Mouse (Mus musculus): ENCODE results near the gene Srgap1.
A peak's percentile ranks its signal among the peaks of the same experiment; 100 is the strongest.

Srgap1 gene

GRCm38 (mm10) chr10:121962053-121962452 is 85.1 kb downstream of the Srgap1 start:
- DNase-seq (ENCODE audit: low read depth, low spot score): no peak

- DNase-seq (ENCODE audit: low read depth, low spot score): no peak
Measured at GRCm38 (mm10) chr10:121961121-121961893, 85.8 kb downstream of the Srgap1 start.

GRCm38 (mm10) chr10:121958741-121959140 is 88.4 kb downstream of the Srgap1 start:
- DNase-seq (ENCODE audit: low read depth, low spot score): no peak

- no peak for DNase-seq (ENCODE audit: low read depth, low spot score)
Measured at GRCm38 (mm10) chr10:121956505-121956904, 90.6 kb downstream of the Srgap1 start.

- DNase-seq (ENCODE audit: low read depth, low spot score): no peak
Measured at GRCm38 (mm10) chr10:121955730-121956129, 91.4 kb downstream of the Srgap1 start.

- no peak for DNase-seq (ENCODE audit: low read depth, low spot score)
Measured at GRCm38 (mm10) chr10:121954877-121955276, 92.2 kb downstream of the Srgap1 start.

GRCm38 (mm10) chr10:121953041-121953440 is 94.1 kb downstream of the Srgap1 start:
- DNase-seq (ENCODE audit: low read depth, low spot score): no peak

GRCm38 (mm10) chr10:121946173-121946572 is 100.9 kb downstream of the Srgap1 start:
- DNase-seq (ENCODE audit: low read depth, low spot score): no peak

- DNase-seq (ENCODE audit: low read depth, low spot score): no peak
Measured at GRCm38 (mm10) chr10:121931909-121932308, 115.2 kb downstream of the Srgap1 start.

GRCm38 (mm10) chr10:121926094-121926493 is 121.0 kb downstream of the Srgap1 start:
- no peak for DNase-seq (ENCODE audit: low read depth, low spot score)

GRCm38 (mm10) chr10:121919016-121919415 is 128.1 kb downstream of the Srgap1 start:
- DNase-seq (ENCODE audit: low read depth, low spot score): no peak

GRCm38 (mm10) chr10:121918579-121918978 is 128.5 kb downstream of the Srgap1 start:
- no peak for DNase-seq (ENCODE audit: low read depth, low spot score)

GRCm38 (mm10) chr10:121915530-121915929 is 131.6 kb downstream of the Srgap1 start:
- DNase-seq (ENCODE audit: low read depth, low spot score): no peak

GRCm38 (mm10) chr10:121904137-121904536 is 143.0 kb downstream of the Srgap1 start:
- DNase-seq (ENCODE audit: low read depth, low spot score): peak; percentile 60

- DNase-seq (ENCODE audit: low read depth, low spot score): peak; percentile 57
Measured at GRCm38 (mm10) chr10:121902651-121903050, 144.5 kb downstream of the Srgap1 start.

GRCm38 (mm10) chr10:121900772-121901171 is 146.3 kb downstream of the Srgap1 start:
- no peak for DNase-seq (ENCODE audit: low read depth, low spot score)

- DNase-seq (ENCODE audit: low read depth, low spot score): no peak
Measured at GRCm38 (mm10) chr10:121899706-121900105, 147.4 kb downstream of the Srgap1 start.

GRCm38 (mm10) chr10:121897835-121898370 is 149.2 kb downstream of the Srgap1 start:
- no peak for DNase-seq (ENCODE audit: low read depth, low spot score)

GRCm38 (mm10) chr10:121891390-121892067 is 155.6 kb downstream of the Srgap1 start:
- DNase-seq (ENCODE audit: low read depth, low spot score): no peak

GRCm38 (mm10) chr10:121890061-121890460 is 157.1 kb downstream of the Srgap1 start:
- DNase-seq (ENCODE audit: low read depth, low spot score): no peak

GRCm38 (mm10) chr10:121886805-121887204 is 160.3 kb downstream of the Srgap1 start:
- no peak for DNase-seq (ENCODE audit: low read depth, low spot score)

GRCm38 (mm10) chr10:121885512-121886218 is 161.4 kb downstream of the Srgap1 start:
- no peak for DNase-seq (ENCODE audit: low read depth, low spot score)

All from skeletal muscle tissue, adult 2 months (tissue).